Mouse (Mus musculus): ENCODE results near the gene Fbxl16. TPM values are rescaled to one million over a fixed set of nuclear protein-coding genes. Genes with fewer than 3 reads are reported as not detected.
A peak's percentile ranks its signal among the peaks of the same experiment; 100 is the strongest.

Fbxl16 gene
- polyA plus RNA-seq, 1 experiment from 2014 or later, result 35.3 TPM

DNA sequence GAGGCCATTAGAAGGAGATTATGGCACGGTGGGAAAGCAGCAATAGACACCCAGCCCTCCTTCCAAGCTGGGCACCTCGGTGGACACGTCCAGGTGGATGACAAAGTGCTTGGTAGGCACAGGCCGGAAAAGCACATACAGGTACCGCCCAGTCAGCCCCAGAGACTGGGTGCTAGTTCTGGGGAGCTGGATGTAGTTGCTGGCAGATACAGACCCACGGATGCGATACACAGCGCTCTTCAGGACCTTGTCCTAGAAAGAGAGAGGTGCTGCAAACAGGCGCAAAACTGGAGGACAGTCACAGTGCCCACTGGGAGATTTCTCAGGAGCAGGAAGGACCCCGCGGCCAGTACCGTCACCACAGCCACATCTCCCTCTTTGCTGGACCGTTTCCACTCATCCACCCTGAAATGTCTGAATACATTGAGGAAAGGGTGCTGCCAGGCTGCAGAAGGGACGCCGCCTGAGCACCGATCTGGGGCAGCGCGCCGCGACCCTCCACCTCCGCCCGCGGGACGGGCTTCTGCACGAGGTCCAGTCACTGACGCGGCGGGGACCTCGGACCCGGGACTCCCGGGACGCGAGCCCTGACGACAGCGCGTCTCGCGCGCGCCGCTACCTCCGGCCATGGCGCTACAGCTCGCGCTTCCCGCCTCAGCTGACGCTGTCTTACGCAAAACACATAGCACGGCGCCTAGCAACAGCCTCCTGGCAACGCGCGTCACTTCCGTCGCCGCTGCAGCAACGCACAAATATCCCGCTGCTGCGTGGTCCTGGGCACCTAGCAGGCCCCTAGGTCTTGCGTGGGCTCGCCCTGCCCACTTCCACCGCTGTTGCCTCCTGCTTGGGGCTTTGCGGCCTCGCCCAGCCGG is 52.2 kb downstream of the Fbxl16 start, which contains the start of gene Wdr90:
TSS of gene Wdr90 (minus strand) at position 670 of the 872 bp plus-strand sequence.
- ATAC-seq (replicated peaks), result peak; percentile 97
- Histone ChIP-seq H3K4me1 (peaks cover 25% of the 10 kb centered on the region), H3K4me2 (replicated peaks) (peak within 1 kb of the TSS; percentile 63), H3K4me3 (peak within 1 kb of the TSS; percentile 73), H3K9ac (replicated peaks) (peak within 1 kb of the TSS; percentile 95), H3K36me3 (no peaks in the 10 kb centered on the region), H3K27me3 (no peaks in the 10 kb centered on the region), H3K27ac (replicated peaks) (peak within 1 kb of the TSS; percentile 88), H3K9me3 (no peaks in the 10 kb centered on the region)
- 3% methylated on average over 65 of the region's 65 CpGs for WGBS

DNA sequence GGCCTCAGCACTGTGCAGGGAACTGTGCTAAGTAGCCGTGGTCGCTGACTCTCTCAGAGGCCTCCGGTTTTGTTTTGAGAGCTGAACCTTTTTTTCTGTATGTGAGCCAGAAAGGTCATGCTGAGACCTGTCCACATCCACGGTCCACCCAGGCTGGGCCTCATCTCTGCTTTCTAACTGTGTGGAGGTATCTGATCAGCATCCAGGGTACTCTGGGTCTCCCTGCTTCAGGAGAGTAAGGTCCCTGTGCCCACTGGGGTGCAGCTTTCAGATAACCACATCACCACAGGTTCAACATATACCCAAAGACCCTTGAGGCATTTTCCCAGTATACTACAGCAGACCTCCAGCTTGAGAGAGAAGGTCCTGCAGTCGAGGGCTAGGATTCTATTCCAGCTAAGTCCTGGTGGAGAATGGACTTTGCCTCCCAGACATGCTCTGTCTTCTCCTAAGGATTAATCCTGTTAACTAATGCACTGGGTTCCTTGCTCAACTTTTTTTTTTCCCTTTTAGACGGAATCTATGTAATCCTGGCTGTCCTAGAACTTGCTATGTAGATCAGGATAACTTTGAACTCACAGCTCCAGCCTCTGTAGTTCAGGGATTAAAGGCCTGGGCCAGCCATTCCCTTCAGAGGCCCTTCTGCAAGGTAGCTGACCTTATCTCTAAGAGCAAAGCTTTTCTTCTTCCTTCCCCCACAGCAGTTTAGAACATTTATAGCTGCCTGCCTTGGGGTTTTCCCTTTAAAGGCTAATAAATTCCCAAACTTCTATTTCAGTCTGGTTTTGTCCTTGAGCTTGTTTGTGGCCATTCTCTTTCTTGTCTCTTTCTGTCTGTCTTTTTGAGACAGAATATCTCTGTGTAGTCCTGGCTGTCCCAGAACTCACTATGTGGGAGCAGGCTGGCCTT is 53.1 kb downstream of the Fbxl16 start:
- Histone ChIP-seq H3K4me1 (peaks cover 25% of the 10 kb centered on the region), H3K27me3 (no peaks in the 10 kb centered on the region), H3K4me2 (replicated peaks) (peak overlapping the region; percentile 63), H3K4me3 (peak overlapping the region; percentile 73), H3K36me3 (no peaks in the 10 kb centered on the region), H3K27ac (replicated peaks) (peak overlapping the region; percentile 88), H3K9ac (replicated peaks) (peak overlapping the region; percentile 95), H3K9me3 (no peaks in the 10 kb centered on the region)
- WGBS, result 12% methylated on average over 6 of the region's 6 CpGs
- peak; percentile 44; the same call in 1 of the 2 replicates for ATAC-seq (replicated peaks)

DNA sequence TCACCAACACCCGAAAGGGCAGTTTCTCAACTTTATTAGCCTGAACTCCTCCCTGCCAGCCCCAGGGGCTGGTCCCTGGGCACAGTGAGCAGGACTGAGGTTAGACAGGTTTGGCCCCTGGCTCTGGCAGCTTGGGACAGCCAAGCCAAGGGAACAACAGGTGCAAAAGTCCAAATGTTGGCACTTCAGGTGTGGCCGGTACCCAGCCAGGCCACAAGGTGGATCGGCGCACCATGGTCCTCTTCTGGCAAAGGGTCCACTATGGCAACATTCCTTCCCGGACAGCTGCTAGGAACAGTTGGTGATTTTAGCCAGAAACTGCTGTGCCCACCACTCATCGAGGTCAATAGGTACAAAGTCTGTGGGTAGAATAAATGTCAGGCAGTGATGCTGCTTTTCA is 54.8 kb downstream of the Fbxl16 start:
- Histone ChIP-seq H3K27me3 (no peaks in the 10 kb centered on the region), H3K4me3 (no peak overlapping the region), H3K27ac (replicated peaks) (no peak overlapping the region), H3K9ac (replicated peaks) (no peak overlapping the region), H3K4me2 (replicated peaks) (no peak overlapping the region), H3K4me1 (peaks cover 35% of the 10 kb centered on the region), H3K9me3 (no peaks in the 10 kb centered on the region), H3K36me3 (no peaks in the 10 kb centered on the region)
- 87% methylated on average over 6 of the region's 6 CpGs for WGBS
- ATAC-seq (replicated peaks), result no peak

DNA sequence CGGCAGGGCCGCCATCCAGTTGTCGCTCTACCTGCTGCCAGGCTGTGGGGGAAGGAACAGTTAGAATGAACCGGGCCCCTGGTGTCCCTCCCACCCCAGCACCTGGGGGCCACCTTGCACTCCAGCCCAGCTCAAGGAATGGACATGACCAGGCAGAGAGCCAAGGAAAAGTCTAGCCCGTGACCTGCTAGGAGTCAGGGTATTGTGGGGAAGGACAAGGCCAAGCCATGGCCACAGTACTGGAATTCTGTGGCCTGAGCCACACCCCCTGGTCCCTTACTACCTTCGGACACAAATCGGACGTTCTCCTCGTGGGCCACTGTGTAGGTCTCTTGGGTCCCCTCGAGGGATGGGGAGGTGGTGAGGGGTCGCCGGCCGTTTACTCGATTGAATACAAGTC is 55.4 kb downstream of the Fbxl16 start:
- no peak for ATAC-seq (replicated peaks)
- no peak overlapping the region for H3K4me2 ChIP-seq (replicated peaks)
- 91% methylated on average over 14 of the region's 14 CpGs for WGBS
- no peaks in the 10 kb centered on the region for H3K9me3 ChIP-seq
- no peak overlapping the region for H3K9ac ChIP-seq (replicated peaks)
- no peaks in the 10 kb centered on the region for H3K36me3 ChIP-seq
- no peak overlapping the region for H3K27ac ChIP-seq (replicated peaks)
- no peak overlapping the region for H3K4me3 ChIP-seq
- no peaks in the 10 kb centered on the region for H3K27me3 ChIP-seq
- peaks cover 40% of the 10 kb centered on the region for H3K4me1 ChIP-seq

DNA sequence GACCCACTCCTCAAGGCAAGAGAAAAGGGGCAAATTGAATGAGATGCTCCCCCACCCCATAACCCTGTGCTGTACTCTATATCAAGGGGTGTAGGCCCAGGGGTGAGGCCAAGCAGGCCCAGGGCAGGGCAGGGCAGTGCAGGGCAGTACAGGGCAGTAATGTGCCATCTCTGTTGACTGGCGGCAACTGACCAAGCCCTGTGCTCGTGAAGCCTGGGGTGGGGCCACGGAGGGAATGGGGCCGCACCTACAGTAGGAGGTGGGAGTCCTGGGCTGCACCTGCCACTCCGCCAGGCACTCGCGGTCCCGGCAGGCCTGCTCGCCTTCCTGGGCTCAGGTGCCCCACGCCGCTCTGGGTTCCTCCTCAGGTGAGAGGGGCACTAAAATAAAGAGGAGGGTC is 56.4 kb downstream of the Fbxl16 start:
- no peak overlapping the region for H3K4me2 ChIP-seq (replicated peaks)
- no peak overlapping the region for H3K4me3 ChIP-seq
- WGBS, result 93% methylated on average over 11 of the region's 11 CpGs
- H3K4me1 ChIP-seq, result peaks cover 31% of the 10 kb centered on the region
- no peak for ATAC-seq (replicated peaks)
- H3K9me3 ChIP-seq, result no peaks in the 10 kb centered on the region
- no peaks in the 10 kb centered on the region for H3K36me3 ChIP-seq
- H3K27ac ChIP-seq (replicated peaks), result no peak overlapping the region
- no peaks in the 10 kb centered on the region for H3K27me3 ChIP-seq
- no peak overlapping the region for H3K9ac ChIP-seq (replicated peaks)

DNA sequence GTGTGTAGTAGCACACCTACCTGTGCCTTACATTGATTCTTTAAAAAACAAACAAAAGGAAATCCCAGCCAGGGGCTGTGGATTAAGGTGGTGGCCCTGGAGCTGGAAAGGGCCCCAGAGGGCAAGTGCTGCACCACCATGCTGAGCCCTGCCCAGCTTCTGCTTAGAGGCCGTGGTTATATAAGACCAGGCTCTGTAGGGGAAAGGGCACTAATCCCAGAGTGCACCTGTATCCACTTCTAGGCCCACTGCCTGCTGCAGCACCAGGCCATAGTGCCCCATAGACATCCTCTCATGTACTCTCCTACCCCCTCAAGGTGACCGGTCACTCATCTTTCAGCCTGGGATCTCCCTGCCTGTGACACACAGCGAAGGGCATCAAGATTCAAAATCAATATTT is 57.3 kb downstream of the Fbxl16 start:
- ATAC-seq (replicated peaks), result no peak
- Histone ChIP-seq H3K36me3 (no peaks in the 10 kb centered on the region), H3K4me1 (peaks cover 23% of the 10 kb centered on the region), H3K4me3 (no peak overlapping the region), H3K9me3 (no peaks in the 10 kb centered on the region), H3K9ac (replicated peaks) (no peak overlapping the region), H3K27me3 (no peaks in the 10 kb centered on the region), H3K27ac (replicated peaks) (no peak overlapping the region), H3K4me2 (replicated peaks) (no peak overlapping the region)
- WGBS, result 90% methylated on average over 3 of the region's 3 CpGs

DNA sequence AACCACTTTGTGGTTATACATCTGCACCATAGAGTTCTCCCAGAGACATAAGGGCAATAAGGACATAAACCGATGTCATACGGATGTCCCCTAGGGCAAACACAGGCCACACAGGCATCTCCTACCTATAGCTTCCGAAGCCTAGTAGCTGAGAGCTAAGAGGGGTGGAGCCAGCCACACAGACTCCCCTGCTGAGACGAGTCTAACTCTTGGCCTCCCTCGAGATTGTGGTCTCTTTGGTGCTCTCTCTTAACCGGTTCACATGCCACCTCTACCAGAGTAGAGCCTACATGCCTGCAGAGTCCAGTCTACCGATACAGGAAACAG is 58.6 kb downstream of the Fbxl16 start:
- 8% methylated on average over 7 of the region's 7 CpGs for WGBS

DNA sequence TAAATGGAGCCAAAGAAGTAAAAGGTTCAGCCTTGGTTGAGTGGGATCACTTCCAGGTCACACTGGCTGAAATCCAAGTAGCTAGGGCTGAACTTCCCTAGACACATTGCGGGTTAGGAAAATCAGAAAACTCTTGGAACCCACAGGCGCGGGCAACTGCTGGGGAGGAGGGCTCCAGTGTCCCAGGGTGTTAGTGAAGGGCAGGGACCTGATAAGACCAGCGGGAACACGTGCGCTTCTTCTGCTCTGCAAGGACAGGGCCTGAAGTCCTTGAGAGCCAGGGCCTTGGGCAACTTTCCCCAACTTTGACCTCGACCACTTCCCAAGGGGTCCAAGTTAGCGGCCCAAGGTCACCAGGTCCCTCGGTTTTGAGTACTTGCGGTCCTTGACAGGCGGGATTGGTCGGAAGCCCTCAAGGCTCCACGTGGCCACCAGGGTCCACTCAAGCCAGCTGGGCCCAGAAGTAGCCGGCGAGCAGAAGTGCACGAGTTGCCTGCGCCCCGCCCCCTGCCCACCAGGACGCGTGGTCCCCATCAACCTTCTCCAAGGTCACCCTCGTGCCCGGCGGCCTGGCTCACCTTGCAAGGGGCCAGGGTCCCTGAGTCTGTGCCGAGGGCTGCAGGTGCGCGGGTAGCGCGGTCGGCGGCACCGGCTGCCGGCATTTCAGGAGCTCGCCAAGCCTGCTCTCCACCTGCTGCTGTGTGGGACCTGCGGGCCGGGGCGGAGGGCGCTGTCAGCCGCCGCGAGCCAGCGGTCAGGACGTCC is 59.1 kb downstream of the Fbxl16 start:
- Histone ChIP-seq H3K4me1 (peaks cover 15% of the 10 kb centered on the region), H3K4me3 (peak overlapping the region; percentile 67), H3K9me3 (no peaks in the 10 kb centered on the region), H3K27ac (replicated peaks) (0 out of 2 replicates have a peak overlapping the region, but pooled peaks have one; percentile 23), H3K9ac (replicated peaks) (peak overlapping the region; percentile 75), H3K36me3 (no peaks in the 10 kb centered on the region), H3K4me2 (replicated peaks) (peak overlapping the region; percentile 100), H3K27me3 (no peaks in the 10 kb centered on the region)
- no peak; the same call in none of the 2 replicates for ATAC-seq (replicated peaks)
- WGBS, result under 1% methylated on average over 40 of the region's 42 CpGs

More for the DNA sequence above, 58.6 kb downstream of the Fbxl16 start:
- H3K9ac ChIP-seq (replicated peaks), result peak overlapping the region; percentile 75
- H3K9me3 ChIP-seq, result no peaks in the 10 kb centered on the region
- H3K27ac ChIP-seq (replicated peaks), result no peak overlapping the region
- no peaks in the 10 kb centered on the region for H3K27me3 ChIP-seq
- peak overlapping the region; percentile 100 for H3K4me2 ChIP-seq (replicated peaks)
- H3K4me1 ChIP-seq, result peaks cover 15% of the 10 kb centered on the region
- H3K36me3 ChIP-seq, result no peaks in the 10 kb centered on the region
- no peak for ATAC-seq (replicated peaks)
- H3K4me3 ChIP-seq, result peak overlapping the region; percentile 67

DNA sequence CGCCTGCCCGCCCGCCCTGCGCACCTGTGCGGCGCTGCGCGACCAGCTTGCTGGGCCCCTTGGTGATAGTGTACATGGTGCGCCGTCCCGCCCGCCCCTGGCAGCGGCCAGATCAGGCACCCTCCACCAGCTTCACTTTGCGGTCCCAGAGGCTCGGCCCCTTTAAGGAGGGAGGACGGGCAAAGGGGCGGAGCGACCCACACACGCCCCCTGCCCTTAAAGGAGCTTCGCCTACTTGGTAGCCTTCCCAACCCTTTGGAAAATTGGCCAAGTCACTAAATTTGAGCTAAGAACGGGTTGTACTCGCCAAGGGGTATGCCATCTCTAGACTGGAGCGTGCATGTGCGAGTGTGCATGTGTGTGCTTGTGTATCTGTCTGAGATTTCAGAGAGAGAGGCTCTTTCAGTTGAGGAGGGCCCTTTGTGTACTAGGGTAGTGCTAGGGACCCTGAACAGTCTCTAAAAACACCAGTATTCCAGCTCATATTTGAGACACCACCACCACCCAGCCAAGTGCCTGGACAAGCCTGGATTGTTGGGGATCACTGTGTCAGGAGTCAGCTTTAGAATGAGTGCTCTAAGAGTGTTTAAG is 59.8 kb downstream of the Fbxl16 start, which contains the start of gene Mcrip2:
TSS of gene Mcrip2 (minus strand) at position 164 of the 591 bp plus-strand sequence.
- Histone ChIP-seq H3K9me3 (no peaks in the 10 kb centered on the region), H3K27ac (replicated peaks) (peak within 1 kb of the TSS; percentile 81), H3K4me2 (replicated peaks) (peak within 1 kb of the TSS; percentile 100), H3K27me3 (no peaks in the 10 kb centered on the region), H3K4me1 (peaks cover 15% of the 10 kb centered on the region), H3K9ac (replicated peaks) (peak within 1 kb of the TSS; percentile 75), H3K4me3 (peak within 1 kb of the TSS; percentile 67), H3K36me3 (no peaks in the 10 kb centered on the region)
- peak; percentile 89 for ATAC-seq (replicated peaks)
- WGBS, result 0% methylated on average over 24 of the region's 24 CpGs

DNA sequence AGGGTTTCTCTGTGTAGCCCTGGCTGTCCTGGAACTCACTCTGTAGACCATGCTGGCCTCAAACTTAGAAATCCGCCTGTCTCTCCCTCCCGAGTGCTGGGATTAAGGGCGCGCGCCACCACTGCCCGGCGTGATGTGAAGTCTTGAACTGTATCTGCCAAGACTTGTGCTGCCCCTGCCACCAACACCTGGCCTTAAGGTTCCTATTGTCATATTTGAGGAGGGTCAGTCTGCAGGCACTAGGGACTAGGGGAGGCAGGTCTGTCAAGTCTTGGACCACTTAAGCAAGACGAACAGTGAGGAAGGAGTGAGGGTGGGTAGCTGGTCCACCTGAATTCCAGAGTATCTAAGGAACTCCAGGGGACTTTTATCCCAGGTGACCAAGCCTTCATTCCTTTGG is 60.6 kb downstream of the Fbxl16 start:
- no peak overlapping the region for H3K4me2 ChIP-seq (replicated peaks)
- H3K9me3 ChIP-seq, result no peaks in the 10 kb centered on the region
- ATAC-seq (replicated peaks), result no peak
- no peaks in the 10 kb centered on the region for H3K27me3 ChIP-seq
- H3K27ac ChIP-seq (replicated peaks), result no peak overlapping the region
- 86% methylated on average over 8 of the region's 8 CpGs for WGBS
- peaks cover 23% of the 10 kb centered on the region for H3K4me1 ChIP-seq
- no peak overlapping the region for H3K4me3 ChIP-seq
- H3K9ac ChIP-seq (replicated peaks), result no peak overlapping the region
- H3K36me3 ChIP-seq, result no peaks in the 10 kb centered on the region

DNA sequence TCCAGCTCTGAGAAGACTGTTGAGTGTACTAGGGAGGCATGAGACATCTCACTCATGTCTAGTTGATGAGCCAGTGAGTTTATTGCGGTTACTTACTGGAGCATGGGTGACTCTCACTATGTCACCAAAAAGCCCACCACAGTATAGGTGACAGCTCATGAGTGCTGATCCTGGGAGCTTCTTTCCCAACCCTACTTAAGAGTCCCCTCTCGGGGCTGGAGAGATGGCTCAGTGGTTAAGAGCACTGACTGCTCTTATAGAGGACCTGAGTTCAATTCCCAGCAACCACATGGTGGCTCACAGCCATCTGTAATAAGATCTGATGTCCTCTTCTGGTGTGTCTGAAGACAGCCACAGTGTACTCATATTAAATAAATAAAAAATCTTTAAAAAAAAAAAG is 61.1 kb downstream of the Fbxl16 start:
- no peak overlapping the region for H3K9ac ChIP-seq (replicated peaks)
- WGBS, result 93% methylated on average over 2 of the region's 2 CpGs
- ATAC-seq (replicated peaks), result no peak
- H3K4me2 ChIP-seq (replicated peaks), result no peak overlapping the region
- H3K27me3 ChIP-seq, result no peaks in the 10 kb centered on the region
- H3K4me3 ChIP-seq, result no peak overlapping the region
- H3K27ac ChIP-seq (replicated peaks), result no peak overlapping the region
- no peaks in the 10 kb centered on the region for H3K9me3 ChIP-seq
- H3K36me3 ChIP-seq, result no peaks in the 10 kb centered on the region
- peaks cover 25% of the 10 kb centered on the region for H3K4me1 ChIP-seq

Measured in forebrain, embryonic 15.5 days (tissue).